Mouse (Mus musculus): Measurements from ENCODE around the gene Bdh2.

DNA sequence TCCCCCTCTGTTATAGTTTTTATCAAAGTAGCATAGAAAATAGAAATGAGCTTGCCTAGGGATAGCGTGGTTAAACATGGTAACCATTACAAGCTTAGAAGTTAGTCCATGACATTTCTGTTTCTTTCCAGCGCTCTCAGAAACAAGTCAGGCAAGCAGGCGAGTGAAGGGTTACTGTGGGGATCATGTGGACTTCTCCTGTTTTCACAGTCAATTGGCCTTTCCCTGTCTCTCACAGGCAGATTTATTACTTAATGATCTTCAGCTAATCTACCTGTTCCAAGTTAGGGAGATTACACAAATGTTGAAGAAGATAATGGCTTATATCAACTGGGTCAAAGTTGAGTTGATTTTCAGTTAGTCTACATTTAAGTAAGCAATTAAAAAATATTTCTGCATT lies 48.6 kb upstream of the Bdh2 start:
- TF ChIP-seq CTCF (IDR thresholded peaks at IDR 0.05; ENCODE audit: borderline replicate concordance, insufficient read depth, low read length) = no peak
- TF ChIP-seq POLR2A (IDR thresholded peaks at IDR 0.05; ENCODE audit: low read depth, low read length) = no peak
